Mouse (Mus musculus): ENCODE data around the gene Dennd2a. TPM values are rescaled to one million over a fixed set of nuclear protein-coding genes. Genes with fewer than 3 reads are reported as not detected.

Dennd2a gene
- polyA plus RNA-seq, 1 experiment from 2014 or later = 1.5 TPM

DNA sequence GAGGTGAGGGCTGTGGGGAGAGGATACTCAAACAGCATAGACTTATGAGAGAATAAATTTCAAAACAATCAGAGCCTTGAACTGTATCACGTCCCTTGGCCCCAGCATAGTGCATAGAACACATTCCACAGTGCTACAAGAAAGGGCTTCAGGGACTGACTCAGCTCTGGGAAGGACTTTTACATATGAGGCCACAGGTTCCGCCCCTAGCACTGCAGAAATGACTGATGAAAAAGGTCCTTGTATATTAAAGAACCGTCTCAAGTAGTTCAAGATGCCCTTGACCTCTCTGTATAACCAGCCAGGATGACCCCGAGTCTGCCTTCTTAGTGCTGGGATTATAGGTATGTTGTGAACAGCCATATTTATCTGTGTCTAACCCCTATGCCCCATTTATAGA, 85.4 kb downstream of the Dennd2a start:
- H3K4me2 ChIP-seq = no peak overlapping the region
- H3K4me3 ChIP-seq (replicated peaks) = no peak overlapping the region
- H3K27me3 ChIP-seq = no peaks in the 10 kb centered on the region
- no peak for ATAC-seq (ENCODE audit: insufficient read depth)
- no peaks in the 10 kb centered on the region for H3K36me3 ChIP-seq (replicated peaks)
- WGBS (ENCODE audit: insufficient replicate concordance) = 49% methylated on average over 4 of the region's 4 CpGs
- no peak overlapping the region for H3K27ac ChIP-seq (replicated peaks)
- no peaks in the 10 kb centered on the region for H3K9me3 ChIP-seq (replicated peaks)
- H3K9ac ChIP-seq = no peak overlapping the region
- no peaks in the 10 kb centered on the region for H3K4me1 ChIP-seq (replicated peaks)

DNA sequence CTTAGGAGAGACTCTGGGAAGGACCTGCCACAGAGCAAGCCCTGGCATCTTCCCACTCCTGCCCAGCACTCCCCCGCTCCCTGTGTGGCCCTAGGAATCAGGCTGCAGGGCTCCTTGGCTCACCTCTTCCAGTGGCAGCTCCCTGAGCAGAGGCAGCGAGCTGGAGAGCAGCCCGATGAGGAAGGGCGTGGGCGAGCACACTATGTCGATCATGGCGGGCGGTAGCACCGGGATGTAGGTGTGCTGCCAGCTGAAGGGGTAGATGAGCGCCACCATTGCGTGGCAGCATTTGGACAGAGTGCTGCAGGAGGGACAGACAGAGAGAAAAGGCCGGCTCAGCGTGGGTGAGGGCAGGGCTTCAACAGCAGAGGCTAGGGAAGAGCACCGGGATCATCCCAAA, 87.6 kb downstream of the Dennd2a start:
- Histone ChIP-seq H3K27ac (replicated peaks) (no peak overlapping the region), H3K9me3 (replicated peaks) (no peaks in the 10 kb centered on the region), H3K27me3 (no peaks in the 10 kb centered on the region), H3K4me1 (replicated peaks) (no peaks in the 10 kb centered on the region), H3K4me3 (replicated peaks) (no peak overlapping the region), H3K4me2 (no peak overlapping the region), H3K9ac (no peak overlapping the region), H3K36me3 (replicated peaks) (no peaks in the 10 kb centered on the region)
- no peak for ATAC-seq (ENCODE audit: insufficient read depth)
- 82% methylated on average over 14 of the region's 14 CpGs for WGBS (ENCODE audit: insufficient replicate concordance)

DNA sequence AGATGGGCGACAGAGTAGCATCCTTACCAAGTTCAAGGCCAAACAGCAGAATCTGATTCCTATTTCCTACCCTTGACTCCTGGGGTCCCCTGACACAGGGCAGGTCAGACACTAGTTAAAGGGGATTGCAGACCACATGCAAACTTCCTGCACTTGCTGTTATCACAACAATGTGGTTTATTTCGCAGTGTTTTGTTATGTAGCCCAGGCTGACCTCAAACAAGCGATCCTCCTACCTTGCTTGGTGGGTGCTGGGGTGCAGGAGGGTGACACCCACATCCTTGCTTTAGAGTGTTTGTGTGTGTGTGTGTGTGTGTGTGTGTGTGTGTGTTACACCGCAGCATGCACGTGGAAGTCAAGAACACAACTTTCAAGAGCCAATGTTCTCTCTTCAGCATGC, 88.2 kb downstream of the Dennd2a start:
- no peak overlapping the region for H3K4me2 ChIP-seq
- no peaks in the 10 kb centered on the region for H3K4me1 ChIP-seq (replicated peaks)
- H3K9ac ChIP-seq = no peak overlapping the region
- 43% methylated on average over 5 of the region's 5 CpGs for WGBS (ENCODE audit: insufficient replicate concordance)
- no peaks in the 10 kb centered on the region for H3K36me3 ChIP-seq (replicated peaks)
- H3K9me3 ChIP-seq (replicated peaks) = no peaks in the 10 kb centered on the region
- no peaks in the 10 kb centered on the region for H3K27me3 ChIP-seq
- no peak overlapping the region for H3K4me3 ChIP-seq (replicated peaks)
- no peak for ATAC-seq (ENCODE audit: insufficient read depth)
- no peak overlapping the region for H3K27ac ChIP-seq (replicated peaks)

DNA sequence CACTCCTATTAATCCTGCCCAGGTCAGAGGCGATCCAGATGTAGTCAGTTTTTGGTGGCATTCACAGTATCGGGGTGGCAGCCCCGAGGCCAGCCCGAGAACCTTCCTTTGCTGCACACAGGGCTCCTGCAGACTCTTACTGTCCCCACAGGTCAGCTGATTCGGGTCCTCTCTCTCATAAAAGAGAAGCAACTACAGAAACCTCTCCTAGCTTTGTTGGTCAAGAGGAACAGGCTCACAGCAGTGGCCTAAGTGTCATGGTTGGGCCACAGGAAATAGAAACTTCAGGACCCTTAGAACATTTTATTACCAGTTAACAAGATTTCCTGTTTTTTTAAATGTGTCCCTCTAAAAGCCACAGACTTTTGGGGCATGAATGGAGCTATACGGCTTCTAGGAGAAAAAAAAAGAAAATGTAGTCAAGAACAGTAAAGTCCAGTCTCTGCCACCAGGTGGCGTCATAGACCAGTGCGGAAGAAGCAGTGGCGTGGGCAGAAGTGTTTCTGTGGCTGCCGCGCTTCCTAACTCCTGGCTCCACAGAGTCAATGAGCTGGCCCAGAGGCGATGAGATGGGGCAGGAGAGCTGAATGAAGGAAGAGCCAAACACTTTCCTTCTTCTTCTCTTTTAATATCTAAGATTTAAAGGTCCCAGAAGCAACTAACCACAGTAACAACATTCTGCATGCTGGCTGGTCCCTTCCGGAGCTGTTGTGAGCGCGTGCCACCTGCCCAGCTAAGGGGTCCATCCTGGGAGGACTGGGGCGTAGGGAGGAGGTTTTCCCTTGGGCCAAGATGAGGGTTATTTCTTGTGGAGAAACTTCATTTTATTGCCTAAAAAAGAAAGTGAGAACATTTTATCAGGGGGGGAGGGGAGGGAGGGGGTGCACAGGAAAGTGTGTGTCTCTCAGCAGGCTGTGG, 94.8 kb downstream of the Dennd2a start:
- H3K4me2 ChIP-seq = peak overlapping the region; percentile 57
- H3K9ac ChIP-seq = no peak overlapping the region; the same call in 1 of the 2 replicates
- peak overlapping the region; percentile 22 for H3K4me3 ChIP-seq (replicated peaks)
- no peaks in the 10 kb centered on the region for H3K36me3 ChIP-seq (replicated peaks)
- H3K27ac ChIP-seq (replicated peaks) = no peak overlapping the region
- 37% methylated on average over 16 of the region's 16 CpGs for WGBS (ENCODE audit: insufficient replicate concordance)
- ATAC-seq (ENCODE audit: insufficient read depth) = no peak
- H3K27me3 ChIP-seq = no peaks in the 10 kb centered on the region
- H3K4me1 ChIP-seq (replicated peaks) = peaks cover 4% of the 10 kb centered on the region
- H3K9me3 ChIP-seq (replicated peaks) = no peaks in the 10 kb centered on the region

DNA sequence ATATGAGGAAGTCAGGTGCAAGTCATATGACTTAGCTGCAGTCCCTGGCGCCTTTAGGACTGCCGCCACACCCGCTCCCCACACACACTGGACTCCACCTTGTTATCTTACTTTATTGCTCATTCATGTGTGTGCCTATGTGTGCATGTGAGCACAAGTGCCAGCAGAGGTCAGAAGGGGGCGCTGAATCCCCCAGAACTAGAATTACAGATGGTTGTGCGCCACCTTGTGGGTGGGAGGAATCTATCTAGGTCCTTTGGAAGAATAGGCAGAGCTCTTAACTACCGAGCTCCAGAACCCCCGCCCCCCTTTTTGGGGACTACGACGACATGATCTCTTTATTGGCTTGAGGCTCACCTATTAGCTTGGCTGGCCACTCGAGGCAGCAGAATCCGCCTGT, 97.6 kb downstream of the Dennd2a start:
- no peak overlapping the region for H3K9ac ChIP-seq
- peaks cover 4% of the 10 kb centered on the region for H3K4me1 ChIP-seq (replicated peaks)
- H3K27me3 ChIP-seq = no peaks in the 10 kb centered on the region
- H3K36me3 ChIP-seq (replicated peaks) = no peaks in the 10 kb centered on the region
- no peaks in the 10 kb centered on the region for H3K9me3 ChIP-seq (replicated peaks)
- ATAC-seq (ENCODE audit: insufficient read depth) = no peak
- WGBS (ENCODE audit: insufficient replicate concordance) = 86% methylated on average over 11 of the region's 11 CpGs
- no peak overlapping the region for H3K4me2 ChIP-seq
- H3K27ac ChIP-seq (replicated peaks) = no peak overlapping the region
- H3K4me3 ChIP-seq (replicated peaks) = no peak overlapping the region

DNA sequence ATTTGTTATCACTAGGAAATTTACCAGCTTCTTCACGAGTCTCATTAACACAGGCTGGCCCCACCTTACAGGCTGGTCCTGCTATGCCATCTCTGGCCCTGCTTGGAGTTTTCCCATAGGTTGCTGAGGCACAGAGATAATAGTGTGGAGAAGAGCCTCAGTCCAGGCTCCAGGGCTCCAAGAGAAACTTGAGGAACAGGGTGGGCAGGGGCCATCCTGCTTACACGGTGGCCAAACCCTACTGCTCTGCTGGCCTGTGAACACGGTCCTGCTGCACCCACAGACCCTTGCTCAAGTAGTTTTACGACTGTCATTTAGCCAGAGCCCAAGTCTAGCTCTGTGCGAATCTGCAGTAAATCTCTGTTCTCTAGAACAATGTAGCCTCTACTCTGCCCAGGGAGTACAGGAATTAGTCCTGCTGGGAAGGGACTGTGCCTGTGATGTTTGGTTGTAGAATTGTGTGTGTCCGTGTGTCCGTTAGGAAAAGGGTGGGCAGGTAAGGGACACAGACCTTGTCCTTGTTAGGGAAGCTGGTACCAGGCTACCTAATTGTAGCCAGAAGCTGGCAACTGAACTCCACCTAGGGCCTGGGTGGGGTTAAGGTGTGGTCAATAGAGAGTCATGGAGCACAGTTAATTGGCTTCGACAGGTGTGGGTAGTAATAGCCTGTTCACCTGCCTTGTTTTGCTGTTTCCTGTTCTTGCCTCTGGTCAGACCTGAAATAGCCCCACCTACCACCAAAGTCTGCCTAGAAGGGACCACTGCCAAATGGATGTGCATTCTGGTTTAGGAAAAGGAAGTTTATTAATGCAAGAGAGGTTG, 102.1 kb downstream of the Dennd2a start:
- Histone ChIP-seq H3K9ac (no peak overlapping the region), H3K27me3 (no peaks in the 10 kb centered on the region), H3K4me3 (replicated peaks) (no peak overlapping the region), H3K9me3 (replicated peaks) (no peaks in the 10 kb centered on the region), H3K27ac (replicated peaks) (no peak overlapping the region), H3K4me2 (no peak overlapping the region), H3K36me3 (replicated peaks) (no peaks in the 10 kb centered on the region), H3K4me1 (replicated peaks) (no peaks in the 10 kb centered on the region)
- ATAC-seq (ENCODE audit: insufficient read depth) = no peak
- 52% methylated on average over 8 of the region's 8 CpGs for WGBS (ENCODE audit: insufficient replicate concordance)

DNA sequence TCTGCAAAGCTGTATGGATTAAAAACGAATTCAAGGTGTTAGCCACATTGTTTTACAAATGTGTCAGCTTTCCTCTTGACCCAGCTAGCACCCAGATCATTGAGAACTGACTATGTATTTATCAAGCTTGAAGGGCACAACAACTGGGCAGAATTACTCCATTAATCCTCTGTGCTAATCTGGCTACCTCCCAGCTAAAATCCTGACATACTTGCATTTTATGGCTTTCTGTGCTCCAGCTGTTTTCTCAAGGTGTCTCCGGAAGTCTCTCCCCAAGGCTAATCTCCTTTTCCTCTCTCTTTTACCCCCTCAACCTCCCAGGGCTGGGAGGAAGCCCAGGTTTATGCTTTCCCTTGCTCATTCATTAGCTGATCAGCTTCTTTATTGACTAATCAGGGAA, 103.1 kb downstream of the Dennd2a start:
- H3K27me3 ChIP-seq = peaks cover 4% of the 10 kb centered on the region
- no peak overlapping the region for H3K4me2 ChIP-seq
- no peak overlapping the region for H3K9ac ChIP-seq
- H3K4me1 ChIP-seq (replicated peaks) = no peaks in the 10 kb centered on the region
- H3K9me3 ChIP-seq (replicated peaks) = no peaks in the 10 kb centered on the region
- H3K36me3 ChIP-seq (replicated peaks) = no peaks in the 10 kb centered on the region
- 40% methylated on average over 2 of the region's 2 CpGs for WGBS (ENCODE audit: insufficient replicate concordance)
- H3K4me3 ChIP-seq (replicated peaks) = no peak overlapping the region
- ATAC-seq (ENCODE audit: insufficient read depth) = no peak
- no peak overlapping the region for H3K27ac ChIP-seq (replicated peaks)

DNA sequence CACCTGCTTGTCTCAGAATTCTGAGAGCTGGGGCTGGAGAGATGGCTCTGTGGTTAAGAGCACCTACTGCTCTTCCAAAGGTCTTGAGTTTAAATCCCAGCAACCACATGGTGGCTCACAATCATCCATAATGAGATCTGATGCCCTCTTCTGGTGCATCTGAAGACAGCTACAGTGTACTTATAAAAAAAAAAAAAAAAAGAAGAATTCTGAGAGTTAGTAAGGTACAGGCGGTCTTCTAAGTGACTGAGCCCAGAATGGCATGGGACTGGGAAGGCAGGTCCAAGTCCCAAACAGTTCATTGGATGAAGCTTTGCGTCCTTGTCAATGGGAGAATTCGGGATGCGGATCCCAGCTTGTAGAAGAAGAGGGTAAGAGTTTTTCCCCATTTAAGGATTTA, 104.1 kb downstream of the Dennd2a start:
- H3K27ac ChIP-seq (replicated peaks) = no peak overlapping the region
- WGBS (ENCODE audit: insufficient replicate concordance) = 75% methylated on average over 4 of the region's 4 CpGs
- H3K4me2 ChIP-seq = no peak overlapping the region
- no peaks in the 10 kb centered on the region for H3K4me1 ChIP-seq (replicated peaks)
- ATAC-seq (ENCODE audit: insufficient read depth) = no peak
- H3K4me3 ChIP-seq (replicated peaks) = no peak overlapping the region
- no peaks in the 10 kb centered on the region for H3K36me3 ChIP-seq (replicated peaks)
- no peak overlapping the region for H3K9ac ChIP-seq
- H3K9me3 ChIP-seq (replicated peaks) = no peaks in the 10 kb centered on the region
- peaks cover 12% of the 10 kb centered on the region for H3K27me3 ChIP-seq

DNA sequence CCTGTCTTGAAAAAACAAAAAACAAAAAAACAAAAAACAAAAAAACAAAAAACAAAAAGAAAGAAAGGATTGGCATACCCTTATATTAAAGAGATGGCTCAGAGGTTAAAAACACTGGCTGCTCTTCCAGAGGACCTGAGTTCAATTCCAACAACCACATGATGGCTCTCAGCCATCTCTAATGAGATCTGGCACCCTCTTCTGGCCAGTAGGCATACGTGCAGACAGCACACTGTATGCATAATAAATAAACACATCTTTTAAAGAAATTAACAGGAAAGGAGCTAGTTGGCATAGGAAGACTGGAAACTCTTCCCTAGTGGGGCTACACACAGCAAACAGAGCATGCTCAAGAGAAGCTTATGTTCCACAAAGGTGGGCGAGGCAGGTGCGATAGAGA, 106.6 kb downstream of the Dennd2a start:
- H3K9me3 ChIP-seq (replicated peaks) = no peaks in the 10 kb centered on the region
- no peaks in the 10 kb centered on the region for H3K36me3 ChIP-seq (replicated peaks)
- H3K4me3 ChIP-seq (replicated peaks) = no peak overlapping the region
- H3K27ac ChIP-seq (replicated peaks) = no peak overlapping the region
- peaks cover 16% of the 10 kb centered on the region for H3K27me3 ChIP-seq
- no peak overlapping the region for H3K4me2 ChIP-seq
- 63% methylated on average over 3 of the region's 3 CpGs for whole genome bisulfite sequencing (ENCODE audit: insufficient replicate concordance)
- 0 out of 2 replicates have a peak, but pooled peaks cover 3% of the 10 kb centered on the region for H3K4me1 ChIP-seq (replicated peaks)
- no peak for ATAC-seq (ENCODE audit: insufficient read depth)
- no peak overlapping the region for H3K9ac ChIP-seq

DNA sequence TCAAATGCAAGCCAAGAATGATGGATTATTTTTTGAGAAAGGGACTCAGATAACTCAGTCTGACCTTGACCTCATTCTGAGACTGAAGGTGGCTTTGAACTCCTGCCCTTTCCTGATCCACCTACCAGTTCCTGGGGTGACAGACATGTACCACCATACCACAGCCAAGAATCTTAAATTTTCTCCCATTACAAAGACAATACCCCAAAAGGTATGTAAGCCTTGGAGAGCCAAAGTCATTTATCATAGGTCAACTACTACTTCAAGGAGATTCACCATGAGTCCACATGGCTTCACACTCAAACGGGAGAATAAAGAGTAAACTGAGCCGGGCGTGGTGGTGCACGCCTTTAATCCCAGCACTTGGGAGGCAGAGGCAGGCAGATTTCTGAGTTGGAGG, 107.1 kb downstream of the Dennd2a start:
- Histone ChIP-seq H3K36me3 (replicated peaks) (no peaks in the 10 kb centered on the region), H3K4me2 (no peak overlapping the region), H3K9ac (no peak overlapping the region), H3K4me3 (replicated peaks) (no peak overlapping the region), H3K27me3 (peaks cover 20% of the 10 kb centered on the region), H3K4me1 (replicated peaks) (0 out of 2 replicates have a peak, but pooled peaks cover 3% of the 10 kb centered on the region), H3K9me3 (replicated peaks) (no peaks in the 10 kb centered on the region), H3K27ac (replicated peaks) (no peak overlapping the region)
- 58% methylated on average over 4 of the region's 4 CpGs for WGBS (ENCODE audit: insufficient replicate concordance)
- ATAC-seq (ENCODE audit: insufficient read depth) = no peak

DNA sequence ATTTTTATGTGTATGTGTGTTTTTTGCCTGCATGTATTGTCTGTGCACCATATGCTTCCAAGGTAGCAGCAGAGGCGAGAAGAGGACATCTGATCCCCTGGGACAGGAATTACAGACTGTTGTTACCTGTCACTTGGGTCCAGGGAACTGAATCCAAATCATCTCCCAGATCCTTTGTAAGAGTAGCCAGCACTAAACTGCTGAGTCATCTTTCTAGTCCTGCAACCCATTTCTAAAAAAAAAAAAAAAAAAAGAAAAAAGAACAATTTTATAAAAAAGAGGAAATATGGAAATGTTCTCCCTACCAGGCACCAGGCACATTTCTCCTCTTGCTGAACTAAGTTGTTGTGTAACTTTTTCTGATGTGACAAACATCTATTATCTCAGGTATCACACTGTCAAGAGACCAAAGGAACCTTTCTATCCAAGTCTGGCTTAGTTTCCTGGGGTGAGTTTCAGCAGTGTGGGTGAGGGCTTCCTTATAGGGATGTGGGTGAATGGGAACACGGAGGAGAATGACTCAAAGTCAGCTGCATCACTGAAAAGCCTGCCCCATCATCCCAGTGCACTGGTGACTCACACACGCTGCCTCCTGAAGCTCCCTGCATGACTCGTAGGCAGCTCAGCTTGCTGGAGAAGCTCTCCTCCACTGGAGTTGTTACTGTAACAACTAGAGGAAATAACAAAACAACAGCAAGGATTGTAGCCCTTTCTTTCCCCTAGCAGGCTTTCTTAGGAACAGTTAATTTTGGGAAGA, 110.1 kb downstream of the Dennd2a start:
- no peak for ATAC-seq (ENCODE audit: insufficient read depth)
- 43% methylated on average over 4 of the region's 4 CpGs for WGBS (ENCODE audit: insufficient replicate concordance)
- H3K4me3 ChIP-seq (replicated peaks) = no peak overlapping the region

More for the DNA sequence above, 110.1 kb downstream of the Dennd2a start:
- H3K27me3 ChIP-seq = peaks cover 29% of the 10 kb centered on the region
- H3K27ac ChIP-seq (replicated peaks) = no peak overlapping the region
- H3K4me1 ChIP-seq (replicated peaks) = 0 out of 2 replicates have a peak, but pooled peaks cover 3% of the 10 kb centered on the region
- H3K36me3 ChIP-seq (replicated peaks) = no peaks in the 10 kb centered on the region
- no peak overlapping the region for H3K4me2 ChIP-seq
- no peaks in the 10 kb centered on the region for H3K9me3 ChIP-seq (replicated peaks)
- H3K9ac ChIP-seq = no peak overlapping the region

All from liver, embryonic 15.5 days (tissue).